Mouse (Mus musculus) small intestine, adult 2 months (tissue): ENCODE measurements around the gene Ccdc117. TPM values are rescaled to one million over a fixed set of nuclear protein-coding genes. Genes with fewer than 3 reads are reported as not detected.

ENCODE experiments used
- H3K27ac ChIP-seq: fragments of 200-500 bp; 2 replicates; pipeline ENCODE4 v1.5.1; 2012; ENCODE audit warnings: low read depth, low read length, control low read depth, inconsistent platforms; ENCODE audit not compliant: insufficient read depth
- H3K27me3 ChIP-seq: fragments of 200-500 bp; 2 replicates; pipeline ENCODE4 v1.6.1; 2012; ENCODE audit warnings: mild to moderate bottlenecking, moderate library complexity, low read length, inconsistent platforms; ENCODE audit not compliant: control insufficient read depth, insufficient read depth
- H3K36me3 ChIP-seq: fragments of 200-500 bp; 2 replicates; pipeline ENCODE4 v1.6.1; 2012; ENCODE audit warnings: mild to moderate bottlenecking, low read length, control low read depth, inconsistent platforms; ENCODE audit not compliant: control insufficient read depth, insufficient read depth
- H3K4me1 ChIP-seq: fragments of 200-500 bp; 2 replicates; pipeline ENCODE4 v1.6.1; 2012; ENCODE audit warnings: low read length, inconsistent platforms, mixed read lengths; ENCODE audit not compliant: control insufficient read depth, insufficient read depth, insufficient read length
- H3K4me3 ChIP-seq: fragments of 200-500 bp; 2 replicates; pipeline ENCODE4 v1.5.1; 2012; ENCODE audit warnings: low read depth, mild to moderate bottlenecking, control low read depth, inconsistent platforms, low read length, moderate library complexity
- CTCF ChIP-seq: fragments of 200-500 bp; IDR thresholded peaks from 2 replicates; pipeline ENCODE4 v1.5.1; 2012; ENCODE audit warnings: low read depth, mild to moderate bottlenecking, control low read depth, inconsistent platforms, low read length, moderate library complexity, mixed read lengths; ENCODE audit not compliant: insufficient replicate concordance, insufficient read length; ENCODE audit errors: extremely low read depth
- POLR2A ChIP-seq: fragments of 200-500 bp; IDR thresholded peaks from 2 replicates; pipeline ENCODE4 v1.6.1; 2012; ENCODE audit warnings: low read depth, mild to moderate bottlenecking, control low read depth, inconsistent platforms, low read length, moderate library complexity
- WGBS: fragments of 180-500 bp; shearing (Covaris S2); methylation state at CpG from one replicate; pipeline ENCODE4 v1.1.7; 2018; 5-methylcytosine and 5-hydroxymethylcytosine counted together
- polyA plus RNA-seq: library from polyadenylated mRNA; depleted of rRNA; stranded (reverse); fragments of >200 nt; gene quantifications from 2 replicates; pipeline ENCODE4 v1.2.3, GENCODE M21; 2012; rRNA removed

The Ccdc117 gene
- polyA plus RNA-seq, 1 experiment: 2.9 TPM

DNA sequence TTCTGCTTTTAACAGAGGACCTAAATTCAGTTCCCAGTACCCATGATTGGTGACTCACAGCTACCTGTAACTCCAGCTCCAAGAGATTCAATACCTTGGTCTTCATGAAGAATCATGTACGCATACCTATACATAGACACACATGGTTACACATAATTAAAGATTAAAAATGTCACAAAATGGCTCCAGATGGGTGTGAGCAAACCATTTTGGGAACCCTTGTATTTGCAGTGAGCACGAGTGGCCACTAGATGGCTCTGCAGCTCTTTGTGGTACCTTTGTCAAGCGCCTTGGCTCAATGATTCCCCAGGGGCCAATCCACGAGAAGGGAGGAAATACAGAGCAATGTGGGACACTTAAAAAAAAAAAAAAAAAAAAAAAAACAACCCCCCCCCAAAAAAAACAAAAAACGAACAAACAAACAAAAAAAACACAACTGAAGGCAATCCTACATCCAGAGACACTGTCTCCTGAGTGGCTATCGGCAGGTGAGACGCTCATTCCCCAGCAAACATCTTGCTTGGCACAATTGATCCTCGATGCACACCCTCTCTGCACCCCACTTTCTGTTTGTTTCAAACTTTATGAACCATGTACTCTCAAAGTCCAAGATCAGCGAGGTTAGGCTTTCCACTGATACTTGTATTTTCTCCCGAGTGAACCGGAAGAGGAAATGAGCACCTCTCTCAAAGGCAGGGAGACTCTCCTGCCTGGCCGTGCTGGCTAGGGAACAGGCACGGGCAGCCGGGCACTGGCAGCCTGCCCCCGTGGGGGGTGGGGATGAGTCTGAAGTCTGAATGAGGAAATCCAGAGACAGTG lies 56.6 kb downstream of the Ccdc117 start:
- Histone ChIP-seq H3K4me1 (peaks cover 5% of the 10 kb centered on the region; the same call in 1 of the 2 replicates), H3K36me3 (peaks cover 8% of the 10 kb centered on the region), H3K4me3 (peak overlapping the region; percentile 75), H3K27me3 (no peaks in the 10 kb centered on the region), H3K27ac (peak overlapping the region; percentile 78)
- peak; percentile 73 for TF ChIP-seq POLR2A
- TF ChIP-seq CTCF: peak; percentile 87; the same call in 1 of the 2 replicates
- WGBS: 2% methylated on average over 15 of the region's 15 CpGs

GRCm38 (mm10) chr11:5482581-5482980 lies 59.4 kb downstream of the Ccdc117 start:
- no peak for TF ChIP-seq CTCF
- TF ChIP-seq POLR2A: no peak
- 84% methylated on average over 13 of the region's 13 CpGs for WGBS

More at GRCm38 (mm10) chr11:5482581-5482980, 59.4 kb downstream of the Ccdc117 start:
- Histone ChIP-seq H3K36me3 (no peaks in the 10 kb centered on the region), H3K27ac (no peak overlapping the region), H3K4me1 (peaks cover 5% of the 10 kb centered on the region; the same call in 1 of the 2 replicates), H3K27me3 (no peaks in the 10 kb centered on the region), H3K4me3 (no peak overlapping the region)

Other genes starting within 250 kb of the Ccdc117 start
- gene Znrf3, start 97.3 kb downstream of the Ccdc117 start, polyA plus RNA-seq: 2.7 and 4.1 TPM in 2 replicates
- 79.2 and 124 TPM in 2 replicates for gene Xbp1, start 21.5 kb downstream of the Ccdc117 start, polyA plus RNA-seq
- gene Ankrd36, start 27.5 kb upstream of the Ccdc117 start, polyA plus RNA-seq: not detected in 2 replicates
- 234 and 379 TPM in 2 replicates for gene Mrps24, start 173.5 kb upstream of the Ccdc117 start, polyA plus RNA-seq
- 18.6 and 45.5 TPM in 2 replicates for gene Urgcp, start 220.2 kb upstream of the Ccdc117 start, polyA plus RNA-seq
- 60.0 and 109 TPM in 2 replicates for gene Dbnl, start 246.3 kb upstream of the Ccdc117 start, polyA plus RNA-seq